Mouse (Mus musculus): ENCODE measurements around the gene Amn1.

Amn1 gene

GRCm38 (mm10) chr6:149116992-149117391 is 71.5 kb downstream of the Amn1 start:
- DNase-seq (ENCODE audit: low read depth, low spot score): no peak

GRCm38 (mm10) chr6:149108909-149109308 is 79.6 kb downstream of the Amn1 start:
- no peak for DNase-seq (ENCODE audit: low read depth, low spot score)

- no peak for DNase-seq (ENCODE audit: low read depth, low spot score)
These were observed 80.9 kb downstream of the Amn1 start for GRCm38 (mm10) chr6:149107615-149108014.

All from WW6 (cell line).